Mouse (Mus musculus) hindbrain, embryonic 12.5 days (tissue): ENCODE results near the gene Prdm11. TPM values are rescaled to one million over a fixed set of nuclear protein-coding genes. Genes with fewer than 3 reads are reported as not detected.

Experiments used
- ATAC-seq: fragments of 200-750 bp; cut with Nextera tagmentation; 2 replicates; pipeline ENCODE4 v1.8.0; 2017; ENCODE audit warnings: moderate TSS enrichment; ENCODE audit not compliant: low FRiP score
- H3K27ac ChIP-seq: fragments of 300-500 bp; sonication (generic); 2 replicates; pipeline ENCODE4 v1.5.1; 2016; ENCODE audit warnings: mild to moderate bottlenecking
- H3K27me3 ChIP-seq: fragments of 300-500 bp; sonication (generic); 2 replicates; pipeline ENCODE4 v1.6.1; 2016; ENCODE audit warnings: mild to moderate bottlenecking
- H3K36me3 ChIP-seq: fragments of 300-500 bp; sonication (generic); 2 replicates; pipeline ENCODE4 v1.6.1; 2016; ENCODE audit warnings: mild to moderate bottlenecking
- H3K4me1 ChIP-seq: fragments of 300-500 bp; sonication (generic); 2 replicates; pipeline ENCODE4 v1.6.1; 2016
- H3K4me2 ChIP-seq: fragments of 300-500 bp; sonication (generic); replicated peaks from 2 replicates; pipeline ENCODE4 v1.6.1; 2016; ENCODE audit warnings: mild to moderate bottlenecking
- H3K4me3 ChIP-seq: fragments of 300-500 bp; sonication (generic); 2 replicates; pipeline ENCODE4 v1.5.1; 2016; ENCODE audit warnings: mild to moderate bottlenecking
- H3K9ac ChIP-seq: fragments of 300-500 bp; sonication (generic); 2 replicates; pipeline ENCODE4 v1.6.1; 2016; ENCODE audit warnings: mild to moderate bottlenecking, moderate library complexity
- H3K9me3 ChIP-seq: fragments of 300-500 bp; sonication (generic); replicated peaks from 2 replicates; pipeline ENCODE4 v1.6.1; 2016; ENCODE audit warnings: mild to moderate bottlenecking
- WGBS: fragments of 180-500 bp; shearing (Covaris S2); methylation state at CpG from one replicate; pipeline ENCODE4 v1.1.7; 2016; 5-methylcytosine and 5-hydroxymethylcytosine counted together
- polyA plus RNA-seq: library from polyadenylated mRNA; unstranded; fragments of >200 nt; fragmentation: Nextera tagmentation; extraction: Ambion mirVana; gene quantifications from 2 replicates; pipeline ENCODE4 v1.2.1, GENCODE M21; 2016

Gene Prdm11
- polyA plus RNA-seq, 1 experiment from 2014 or later: 3.6 TPM

DNA sequence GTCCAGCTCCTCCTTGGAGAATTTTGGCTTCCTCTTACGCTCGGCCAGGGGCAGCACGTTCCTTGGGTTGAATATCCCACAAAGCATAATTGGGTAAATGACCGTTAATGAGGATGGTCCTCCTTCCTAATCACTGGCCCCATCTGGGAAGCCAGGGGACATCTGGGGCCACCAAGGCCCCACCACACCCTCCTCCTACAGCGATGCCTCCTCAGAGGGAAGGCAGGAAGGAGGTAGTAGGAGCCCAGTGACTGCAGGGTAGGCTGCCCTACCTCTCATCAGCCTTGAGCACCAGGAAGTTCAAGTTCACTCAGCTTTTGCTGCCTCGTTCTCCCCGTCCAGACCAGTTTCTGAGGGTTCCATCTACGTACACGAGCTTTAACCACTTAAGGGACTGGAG is 56.4 kb downstream of the Prdm11 start:
- Histone ChIP-seq H3K9ac (no peak overlapping the region), H3K4me3 (no peak overlapping the region), H3K27me3 (no peaks in the 10 kb centered on the region), H3K27ac (no peak overlapping the region), H3K9me3 (no peaks in the 10 kb centered on the region), H3K4me2 (no peak overlapping the region), H3K4me1 (peaks cover 15% of the 10 kb centered on the region), H3K36me3 (peaks cover 27% of the 10 kb centered on the region)
- no peak for ATAC-seq
- 88% methylated on average over 9 of the region's 9 CpGs for WGBS

DNA sequence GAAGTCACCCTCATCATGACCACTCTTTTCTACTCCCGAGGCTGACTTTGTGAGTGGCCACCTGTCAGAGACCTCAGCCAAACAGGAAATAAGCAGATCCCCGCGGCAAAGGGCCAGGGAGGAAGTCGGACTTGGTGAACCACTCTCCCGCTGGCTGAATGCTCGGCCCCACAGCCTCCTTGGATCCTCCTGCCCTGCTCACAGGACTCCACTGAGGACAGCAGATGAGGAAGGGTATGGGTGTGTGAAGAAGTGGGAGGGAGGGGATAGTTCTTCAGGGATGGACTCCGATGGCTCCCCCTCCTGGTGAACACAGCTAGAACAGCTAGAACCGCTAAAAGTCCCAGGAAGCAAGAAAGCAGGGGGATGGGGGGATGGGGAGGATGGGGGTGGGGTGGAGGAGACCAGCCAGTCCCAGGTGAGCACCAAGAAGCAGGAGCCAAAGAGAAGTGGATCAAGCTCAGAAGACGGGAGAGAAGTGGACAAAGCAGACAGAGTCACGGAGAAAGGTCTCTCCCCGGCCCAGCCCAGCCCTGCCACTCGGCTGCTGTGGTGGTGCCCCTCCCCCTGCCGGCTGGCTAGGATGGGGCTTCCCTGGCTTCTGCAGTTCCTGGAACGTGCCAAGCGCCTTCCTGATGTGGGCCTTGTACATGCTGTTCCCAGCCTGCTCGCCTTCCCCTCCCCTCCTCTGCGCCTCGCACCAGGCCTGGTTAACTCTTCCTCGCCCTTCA is 57.9 kb downstream of the Prdm11 start:
- Histone ChIP-seq H3K4me3 (no peak overlapping the region), H3K27me3 (no peaks in the 10 kb centered on the region), H3K27ac (peak overlapping the region; percentile 66), H3K9me3 (no peaks in the 10 kb centered on the region), H3K4me1 (peaks cover 15% of the 10 kb centered on the region), H3K9ac (peak overlapping the region; percentile 13; the same call in 1 of the 2 replicates), H3K36me3 (peaks cover 22% of the 10 kb centered on the region), H3K4me2 (peak overlapping the region; percentile 27)
- peak; percentile 73 for ATAC-seq
- 18% methylated on average over 19 of the region's 19 CpGs for WGBS

DNA sequence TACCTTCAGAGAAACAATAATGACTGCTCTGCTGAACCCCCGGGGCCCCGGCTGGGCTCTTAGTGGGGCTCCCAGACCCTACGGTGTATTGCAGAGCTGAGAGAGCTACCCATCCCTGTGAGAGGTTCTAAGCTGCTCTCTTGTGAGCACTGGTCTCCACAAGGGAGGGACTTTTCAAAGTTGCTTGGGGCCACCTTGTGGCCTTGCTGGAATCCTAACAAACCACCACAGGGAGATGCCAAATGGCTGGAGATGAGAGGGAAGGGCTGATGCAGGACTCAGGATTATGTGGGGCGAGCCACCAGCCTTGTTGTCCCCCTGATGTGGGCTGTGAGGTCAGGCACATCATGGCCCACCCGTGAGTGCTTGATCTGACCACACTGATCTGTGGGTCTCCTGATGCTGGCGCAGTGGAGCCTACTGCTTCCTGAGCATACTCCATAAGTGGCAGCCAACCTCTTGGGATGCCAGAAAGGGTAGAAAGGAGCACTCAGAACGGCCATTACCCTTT is 58.8 kb downstream of the Prdm11 start:
- H3K4me2 ChIP-seq: no peak overlapping the region
- no peak overlapping the region for H3K9ac ChIP-seq
- H3K4me1 ChIP-seq: peaks cover 15% of the 10 kb centered on the region
- ATAC-seq: no peak
- no peak overlapping the region for H3K4me3 ChIP-seq
- H3K27ac ChIP-seq: no peak overlapping the region
- H3K36me3 ChIP-seq: peaks cover 13% of the 10 kb centered on the region
- WGBS: 80% methylated on average over 7 of the region's 7 CpGs
- no peaks in the 10 kb centered on the region for H3K9me3 ChIP-seq
- H3K27me3 ChIP-seq: no peaks in the 10 kb centered on the region

DNA sequence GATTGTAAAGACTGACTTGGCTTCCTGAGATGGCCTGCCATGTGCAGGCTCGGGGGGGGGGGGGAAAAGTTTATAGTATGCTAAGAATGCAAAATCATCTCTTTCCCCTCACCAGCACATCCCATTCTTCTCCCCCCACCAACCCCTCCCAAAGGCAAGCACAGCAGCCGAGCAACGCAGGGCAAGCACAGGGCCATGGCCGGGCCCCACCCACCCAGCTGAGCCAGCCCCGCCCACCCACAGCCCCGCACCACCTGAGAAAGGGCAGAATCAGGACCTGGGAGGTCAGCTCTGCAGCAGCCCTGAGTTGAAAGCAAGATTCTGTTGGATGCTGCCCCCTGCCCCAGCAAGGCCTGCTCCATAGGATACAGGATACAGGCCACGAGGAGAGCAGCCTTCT is 60.4 kb downstream of the Prdm11 start:
- H3K4me2 ChIP-seq: no peak overlapping the region
- 55% methylated on average over 7 of the region's 7 CpGs for WGBS
- peaks cover 8% of the 10 kb centered on the region; the same call in 1 of the 2 replicates for H3K36me3 ChIP-seq
- ATAC-seq: no peak
- H3K9ac ChIP-seq: no peak overlapping the region
- no peak overlapping the region for H3K4me3 ChIP-seq
- H3K9me3 ChIP-seq: no peaks in the 10 kb centered on the region
- peaks cover 15% of the 10 kb centered on the region for H3K4me1 ChIP-seq
- no peak overlapping the region for H3K27ac ChIP-seq
- no peaks in the 10 kb centered on the region for H3K27me3 ChIP-seq

DNA sequence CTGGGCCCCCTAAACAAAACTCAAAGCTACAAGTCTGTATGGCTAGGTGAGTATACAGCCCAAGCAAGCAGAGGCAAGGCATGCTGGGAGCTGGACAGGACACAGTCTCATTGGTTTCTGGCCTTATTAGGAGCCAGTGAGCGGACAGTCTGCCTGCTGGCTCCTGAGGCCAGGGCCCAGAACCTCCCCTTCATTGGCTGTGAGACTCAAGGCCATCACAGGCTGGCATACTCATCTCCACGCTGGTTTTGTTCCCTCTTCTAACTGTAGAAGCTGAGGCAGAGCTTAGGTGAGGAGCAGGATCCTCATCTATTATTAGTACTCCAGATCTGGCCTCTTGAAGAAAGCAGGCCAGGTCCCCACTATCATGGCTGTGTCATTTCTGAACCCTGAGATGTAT is 60.8 kb downstream of the Prdm11 start:
- Histone ChIP-seq H3K9me3 (no peaks in the 10 kb centered on the region), H3K36me3 (peaks cover 12% of the 10 kb centered on the region), H3K27ac (no peak overlapping the region), H3K4me3 (no peak overlapping the region), H3K4me2 (no peak overlapping the region), H3K4me1 (peaks cover 15% of the 10 kb centered on the region), H3K9ac (no peak overlapping the region), H3K27me3 (no peaks in the 10 kb centered on the region)
- WGBS: 93% methylated on average over 2 of the region's 2 CpGs
- ATAC-seq: no peak

DNA sequence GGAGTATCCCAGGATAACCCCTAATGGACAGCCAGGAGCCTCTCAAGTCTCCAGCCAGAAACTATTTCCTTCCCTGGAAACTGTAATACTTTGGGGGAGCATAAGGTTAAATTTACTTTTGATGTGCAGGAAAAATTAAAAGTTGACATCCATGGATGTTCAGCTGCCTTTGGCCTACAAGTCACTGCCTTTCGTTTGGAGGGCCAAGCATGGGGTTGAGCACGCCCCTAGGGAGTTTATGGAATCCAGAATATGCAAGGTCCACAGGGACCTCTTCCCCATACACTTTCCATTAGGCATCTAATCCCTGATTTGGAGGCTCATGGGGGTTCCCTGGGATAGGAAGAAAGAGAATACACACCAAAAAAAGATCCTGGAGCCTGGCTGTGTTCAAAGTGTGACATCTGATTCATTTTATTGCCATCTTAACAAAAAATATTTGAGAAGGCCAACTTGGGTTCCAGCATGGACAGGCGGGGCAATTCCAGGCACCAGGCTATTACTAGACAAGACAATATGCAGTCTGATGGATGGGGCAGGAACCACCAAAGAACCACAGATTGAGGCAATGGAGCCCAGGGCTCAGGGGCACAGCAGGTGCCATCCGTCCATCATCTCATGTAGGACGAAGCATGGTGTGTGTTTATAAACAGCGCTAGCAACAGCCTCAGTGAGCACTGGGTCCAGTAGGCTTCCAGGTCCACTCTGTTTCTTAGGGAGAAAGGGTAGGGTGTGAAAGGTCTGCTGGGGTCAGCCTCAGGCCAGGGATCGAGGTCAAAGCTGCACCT is 61.5 kb downstream of the Prdm11 start:
- WGBS: 83% methylated on average over 7 of the region's 7 CpGs

DNA sequence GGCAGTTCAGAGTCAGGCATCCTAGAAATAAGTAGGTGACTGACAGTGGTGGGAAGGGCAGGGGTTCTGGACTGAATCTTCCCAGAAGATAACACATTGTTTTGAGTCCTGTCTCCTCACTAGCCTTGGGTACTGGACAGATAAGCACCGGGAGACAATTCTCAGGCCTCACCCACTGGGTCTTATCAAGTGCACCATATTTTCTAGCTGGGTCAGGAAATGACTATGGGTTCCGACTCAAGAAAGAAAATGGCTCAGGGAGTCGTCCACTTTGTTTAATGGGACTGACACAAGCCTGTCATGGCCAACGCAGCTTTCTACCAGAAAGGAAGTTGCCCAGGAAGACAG is 62.7 kb downstream of the Prdm11 start:
- Histone ChIP-seq H3K27ac (no peak overlapping the region), H3K9ac (no peak overlapping the region)
- WGBS: 89% methylated on average over 4 of the region's 4 CpGs

More for the DNA sequence above, 61.5 kb downstream of the Prdm11 start:
- H3K27ac ChIP-seq: no peak overlapping the region
- no peaks in the 10 kb centered on the region for H3K9me3 ChIP-seq
- no peak overlapping the region for H3K4me3 ChIP-seq
- peaks cover 15% of the 10 kb centered on the region for H3K4me1 ChIP-seq
- H3K9ac ChIP-seq: no peak overlapping the region
- ATAC-seq: no peak
- no peak overlapping the region for H3K4me2 ChIP-seq
- H3K36me3 ChIP-seq: peaks cover 18% of the 10 kb centered on the region
- H3K27me3 ChIP-seq: no peaks in the 10 kb centered on the region

DNA sequence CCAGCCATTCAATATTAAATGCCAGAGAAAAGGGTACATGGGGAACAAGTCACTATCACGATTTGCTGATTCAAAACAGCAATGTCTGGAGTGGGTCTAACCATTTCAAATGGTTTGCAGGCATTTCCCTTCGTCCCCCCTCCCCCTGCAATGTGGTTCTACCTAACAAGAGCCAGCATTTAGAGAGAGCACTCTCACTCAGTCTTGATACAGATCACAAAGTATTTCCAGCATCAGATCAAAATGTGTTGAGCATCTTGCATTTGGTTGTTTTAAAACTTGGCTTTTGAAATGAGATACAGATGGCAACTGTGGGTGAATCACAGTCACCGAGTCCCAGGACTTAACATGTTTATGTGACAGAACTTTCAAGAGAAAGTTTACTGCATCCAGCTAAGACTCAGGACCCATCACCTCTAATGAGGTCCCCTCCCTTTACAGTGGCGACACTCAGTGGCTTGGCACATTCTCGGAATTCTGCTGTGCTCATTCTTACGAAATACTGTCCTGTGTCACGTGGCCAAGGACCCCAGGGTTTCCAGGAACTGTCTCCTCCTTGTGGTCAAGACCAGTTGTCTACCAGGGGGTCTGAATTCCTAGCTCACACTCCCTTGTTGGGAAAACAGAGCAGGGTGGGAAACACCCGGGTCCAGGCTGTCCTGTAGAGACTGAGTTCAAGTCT is 63.2 kb downstream of the Prdm11 start:
- H3K27ac ChIP-seq: no peak overlapping the region
- WGBS: 83% methylated on average over 8 of the region's 8 CpGs
- no peak for ATAC-seq
- no peaks in the 10 kb centered on the region for H3K27me3 ChIP-seq
- no peak overlapping the region for H3K4me3 ChIP-seq
- peaks cover 3% of the 10 kb centered on the region for H3K4me1 ChIP-seq
- H3K36me3 ChIP-seq: peaks cover 32% of the 10 kb centered on the region
- no peaks in the 10 kb centered on the region for H3K9me3 ChIP-seq
- no peak overlapping the region for H3K4me2 ChIP-seq
- no peak overlapping the region for H3K9ac ChIP-seq

More for the DNA sequence above, 62.7 kb downstream of the Prdm11 start:
- Histone ChIP-seq H3K4me2 (no peak overlapping the region), H3K4me1 (peaks cover 8% of the 10 kb centered on the region), H3K27me3 (no peaks in the 10 kb centered on the region), H3K4me3 (no peak overlapping the region), H3K36me3 (peaks cover 31% of the 10 kb centered on the region), H3K9me3 (no peaks in the 10 kb centered on the region)
- ATAC-seq: no peak

DNA sequence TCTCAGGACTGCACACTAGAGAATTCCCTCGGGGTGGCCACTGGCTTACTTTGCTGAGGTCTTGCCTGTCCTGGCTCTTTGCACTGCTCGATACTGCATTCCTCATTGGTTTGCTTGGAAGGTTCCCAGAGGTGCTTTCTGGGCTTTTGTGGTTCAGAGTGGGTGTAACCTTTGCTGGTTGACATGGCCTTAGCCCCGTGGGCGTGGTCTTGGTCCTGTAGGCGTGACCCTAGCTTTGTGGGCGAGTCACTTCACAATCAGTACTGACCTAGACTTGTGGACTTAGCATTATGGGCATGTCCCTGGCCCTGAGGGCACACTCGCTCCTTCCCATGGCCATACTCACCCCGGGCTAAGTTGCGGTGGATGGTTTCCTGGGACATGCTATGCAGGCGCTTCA is 65.8 kb downstream of the Prdm11 start:
- ATAC-seq: no peak
- peaks cover 36% of the 10 kb centered on the region for H3K36me3 ChIP-seq
- no peak overlapping the region for H3K9ac ChIP-seq
- H3K27ac ChIP-seq: no peak overlapping the region
- no peak overlapping the region for H3K4me2 ChIP-seq
- H3K9me3 ChIP-seq: no peaks in the 10 kb centered on the region
- H3K4me1 ChIP-seq: peaks cover 3% of the 10 kb centered on the region; the same call in 1 of the 2 replicates
- H3K27me3 ChIP-seq: no peaks in the 10 kb centered on the region
- 88% methylated on average over 10 of the region's 10 CpGs for WGBS
- no peak overlapping the region for H3K4me3 ChIP-seq

DNA sequence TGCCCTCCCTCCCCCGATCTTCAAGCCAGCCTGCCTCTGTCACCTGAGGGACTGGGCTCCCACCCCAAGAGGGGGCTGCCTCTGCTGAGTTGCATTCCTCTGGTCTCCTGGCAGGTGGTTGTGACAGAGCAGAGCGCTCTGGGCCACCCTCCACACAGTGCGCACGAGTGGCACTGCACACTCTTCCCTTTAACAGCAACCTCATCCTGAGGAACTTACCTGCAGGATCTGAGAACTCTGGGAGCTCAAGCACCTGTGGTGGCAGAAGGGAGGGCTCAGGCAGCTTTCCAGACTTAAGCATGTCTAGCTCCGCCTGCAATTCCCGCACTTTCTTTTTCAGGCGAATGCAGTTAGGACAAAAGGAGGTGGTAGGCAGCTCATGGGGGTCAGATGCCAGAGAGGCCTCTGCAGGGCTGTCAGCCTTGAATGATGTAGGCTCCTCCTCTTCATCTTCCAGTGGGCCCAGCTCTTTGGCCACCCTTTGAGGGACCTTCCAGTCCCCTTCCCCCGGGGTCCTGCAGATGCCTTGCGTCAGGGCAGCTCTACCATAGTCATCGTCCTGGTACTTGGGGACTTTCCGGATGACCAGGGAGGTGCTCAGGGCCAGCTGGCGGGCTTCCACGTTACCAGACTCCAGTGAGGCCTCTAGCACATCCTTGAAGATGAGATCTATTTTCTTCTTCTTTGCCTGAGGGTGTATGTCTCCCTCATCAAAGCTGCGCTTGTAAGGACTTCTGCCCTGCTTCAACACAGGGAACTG is 70.8 kb downstream of the Prdm11 start:
- Histone ChIP-seq H3K36me3 (peaks cover 67% of the 10 kb centered on the region), H3K9me3 (no peaks in the 10 kb centered on the region), H3K4me3 (no peak overlapping the region), H3K4me2 (no peak overlapping the region), H3K4me1 (peaks cover 3% of the 10 kb centered on the region; the same call in 1 of the 2 replicates), H3K9ac (no peak overlapping the region), H3K27me3 (no peaks in the 10 kb centered on the region), H3K27ac (no peak overlapping the region)
- ATAC-seq: no peak
- WGBS: 70% methylated on average over 14 of the region's 14 CpGs

DNA sequence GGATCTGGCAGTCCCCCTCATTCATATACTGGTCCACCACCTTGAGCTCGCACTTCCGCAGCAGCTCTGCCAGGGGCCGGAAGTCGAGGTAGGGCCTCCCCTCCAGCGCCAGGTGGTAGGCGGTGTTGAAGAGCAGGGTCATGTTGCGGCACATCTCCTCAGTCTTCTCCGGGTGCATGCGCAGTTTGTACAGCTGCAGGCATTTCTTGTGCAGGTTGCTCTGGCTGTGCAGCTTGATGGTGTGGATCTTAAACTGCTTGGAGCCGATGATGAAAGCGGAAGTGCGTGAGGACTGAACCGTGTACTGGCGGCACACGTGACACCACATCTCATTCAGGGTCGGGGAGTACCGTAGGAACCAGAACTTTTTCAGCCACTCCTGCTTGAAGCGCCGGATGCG is 72.3 kb downstream of the Prdm11 start:
- no peaks in the 10 kb centered on the region for H3K9me3 ChIP-seq
- H3K27me3 ChIP-seq: no peaks in the 10 kb centered on the region
- ATAC-seq: no peak
- 94% methylated on average over 20 of the region's 20 CpGs for WGBS
- no peak overlapping the region for H3K9ac ChIP-seq
- H3K4me1 ChIP-seq: peaks cover 3% of the 10 kb centered on the region; the same call in 1 of the 2 replicates
- peaks cover 53% of the 10 kb centered on the region for H3K36me3 ChIP-seq
- no peak overlapping the region for H3K4me3 ChIP-seq
- no peak overlapping the region for H3K4me2 ChIP-seq
- H3K27ac ChIP-seq: no peak overlapping the region

DNA sequence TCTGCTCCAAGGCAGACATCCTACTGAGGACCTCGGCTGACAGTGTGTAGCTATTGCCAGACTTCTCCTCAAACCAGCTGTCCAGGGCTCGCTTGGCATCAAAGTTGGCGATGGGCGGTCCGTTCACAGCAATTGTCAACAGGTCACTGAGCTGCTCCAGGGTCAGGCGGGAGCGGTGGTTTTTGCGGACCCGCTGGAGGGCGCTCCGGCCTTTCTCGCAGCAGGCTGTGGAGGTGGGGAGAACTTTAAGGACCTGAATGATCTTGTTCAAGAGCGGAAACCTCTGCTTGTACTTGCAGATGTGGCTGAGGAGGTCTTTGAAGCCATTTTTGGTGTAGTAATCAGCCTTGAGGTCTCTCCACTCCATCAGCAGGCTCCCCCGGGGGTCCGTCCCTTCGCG is 73.9 kb downstream of the Prdm11 start:
- H3K4me2 ChIP-seq: no peak overlapping the region
- peaks cover 45% of the 10 kb centered on the region for H3K36me3 ChIP-seq
- H3K4me1 ChIP-seq: peaks cover 9% of the 10 kb centered on the region
- no peak overlapping the region for H3K9ac ChIP-seq
- no peak overlapping the region for H3K27ac ChIP-seq
- no peak for ATAC-seq
- no peaks in the 10 kb centered on the region for H3K27me3 ChIP-seq
- WGBS: 91% methylated on average over 17 of the region's 17 CpGs
- H3K4me3 ChIP-seq: no peak overlapping the region
- no peaks in the 10 kb centered on the region for H3K9me3 ChIP-seq
